Mouse (Mus musculus) adrenal gland, postnatal 25 days (tissue): ENCODE measurements at regions not wholly inside any gene's neighbourhood (a gene's known extent, or its start where the extent isn't known, plus 50 kb on each side); places are given as distances from the start of the nearest gene placed in this dataset.

ENCODE experiments used
- DNase-seq: peaks from one replicate; pipeline ENCODE4 v3.0.0; 2021; ENCODE audit warnings: mixed read lengths

DNA sequence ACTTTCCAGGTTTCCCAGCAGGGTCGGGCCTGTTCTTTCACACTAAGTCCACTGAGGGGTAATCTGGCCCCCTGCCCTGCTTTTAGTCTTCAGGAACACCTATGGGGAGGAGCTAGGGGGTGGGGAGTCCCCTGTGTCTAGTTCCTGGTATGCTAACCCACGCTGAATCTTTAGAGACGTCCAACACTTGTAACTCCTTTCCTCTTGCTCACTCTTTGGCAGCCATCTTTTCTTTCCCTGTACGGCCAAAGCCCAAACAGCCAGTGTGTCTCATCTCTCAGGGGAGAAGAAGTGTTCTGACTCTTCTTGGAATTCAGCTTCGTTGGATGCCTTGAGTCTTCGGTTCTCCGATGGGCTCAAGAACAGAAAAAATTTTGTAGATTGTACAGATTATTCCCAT is 68.4 kb upstream of the Lnx1 start:
- no peak for DNase-seq

DNA sequence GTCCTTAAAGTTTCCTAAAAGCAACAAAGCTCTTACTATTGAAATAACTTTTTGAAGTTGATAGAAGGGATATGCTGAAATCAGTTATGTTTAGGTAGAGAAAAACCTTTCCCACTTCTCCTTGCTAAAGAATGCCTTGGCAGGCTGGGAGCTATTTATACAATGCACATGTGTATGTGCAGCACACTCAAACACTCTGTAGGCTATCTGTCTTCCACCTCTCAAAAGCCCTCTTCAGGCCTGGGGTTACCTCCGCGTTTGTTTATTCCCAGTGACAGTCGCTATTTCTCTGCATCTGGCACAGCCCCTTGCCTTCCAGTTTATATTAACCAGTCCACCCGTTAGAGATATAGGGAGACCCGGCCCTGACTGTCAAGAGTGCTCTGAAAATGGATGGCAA is 66.3 kb upstream of the Lnx1 start:
- no peak for DNase-seq

DNA sequence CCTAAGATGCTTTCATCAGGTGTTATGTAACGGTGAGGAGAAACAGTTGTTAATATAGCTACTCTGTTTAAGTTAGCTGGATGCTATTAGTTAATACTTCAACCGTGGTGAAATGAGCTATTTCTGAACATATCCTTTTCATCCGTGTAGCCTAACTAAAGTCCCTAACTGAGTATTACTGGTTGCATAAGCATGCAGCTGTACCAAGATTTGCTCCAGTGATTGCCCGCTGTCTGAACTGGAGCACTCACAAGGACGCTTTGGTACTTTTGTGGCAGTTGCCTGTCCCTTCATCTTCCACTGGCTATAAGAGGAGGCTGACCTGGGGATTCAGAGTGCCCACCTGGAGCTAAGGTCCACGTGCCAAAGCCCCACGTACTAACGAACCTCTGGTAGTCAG is 65.3 kb upstream of the Lnx1 start:
- no peak for DNase-seq

DNA sequence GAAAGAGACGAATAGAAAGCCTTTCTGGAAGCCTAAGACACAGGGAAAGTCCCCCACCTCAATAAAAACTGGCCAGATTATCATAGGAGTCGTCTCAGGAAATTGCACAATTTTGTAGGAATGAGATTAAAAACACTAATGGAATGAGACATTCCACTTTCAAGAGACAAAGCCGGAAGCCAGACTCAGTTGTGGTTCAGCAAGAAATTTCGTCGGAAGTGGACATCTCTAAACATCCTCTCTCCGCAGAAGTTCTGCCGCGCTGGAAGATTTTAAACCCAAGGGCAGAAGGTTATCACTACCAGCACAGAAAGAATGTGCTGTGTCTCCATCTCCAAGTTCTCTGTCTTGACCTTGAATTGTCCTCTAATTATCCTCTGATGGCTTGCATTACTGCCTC is 63.5 kb upstream of the Lnx1 start:
- no peak for DNase-seq

DNA sequence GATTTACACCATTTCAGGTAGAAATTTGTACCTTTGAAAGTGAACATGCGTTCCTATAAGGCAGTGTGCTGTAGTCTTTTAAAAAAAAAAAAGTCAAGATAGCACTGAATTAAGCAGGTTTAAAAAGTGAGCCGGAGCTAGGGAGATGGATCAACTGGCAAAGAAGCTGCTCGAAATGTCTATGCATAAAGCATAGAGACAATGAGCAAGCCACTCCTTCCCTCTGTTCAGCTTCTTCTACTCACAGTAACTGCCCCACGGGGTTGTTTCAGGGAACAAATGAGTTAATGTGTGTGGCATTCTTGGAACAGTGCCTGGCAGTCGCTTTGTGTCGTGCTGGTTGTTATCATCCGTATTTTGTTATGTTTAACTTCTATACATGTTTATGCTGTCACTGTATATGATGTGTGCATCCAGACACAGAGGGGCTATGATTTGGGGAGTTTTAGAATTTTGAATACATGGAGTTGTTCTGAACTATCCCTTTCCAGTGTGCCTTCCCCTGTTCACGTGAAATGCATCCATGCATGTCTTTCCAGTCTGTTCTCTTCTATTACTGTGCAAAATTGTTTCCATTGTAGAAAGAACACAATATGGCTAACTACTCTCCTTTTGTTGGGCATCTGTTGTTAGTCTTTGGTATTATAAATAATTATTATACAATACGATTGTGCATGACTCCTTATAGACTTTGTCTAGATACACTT is 62.5 kb upstream of the Lnx1 start:
- no peak for DNase-seq

DNA sequence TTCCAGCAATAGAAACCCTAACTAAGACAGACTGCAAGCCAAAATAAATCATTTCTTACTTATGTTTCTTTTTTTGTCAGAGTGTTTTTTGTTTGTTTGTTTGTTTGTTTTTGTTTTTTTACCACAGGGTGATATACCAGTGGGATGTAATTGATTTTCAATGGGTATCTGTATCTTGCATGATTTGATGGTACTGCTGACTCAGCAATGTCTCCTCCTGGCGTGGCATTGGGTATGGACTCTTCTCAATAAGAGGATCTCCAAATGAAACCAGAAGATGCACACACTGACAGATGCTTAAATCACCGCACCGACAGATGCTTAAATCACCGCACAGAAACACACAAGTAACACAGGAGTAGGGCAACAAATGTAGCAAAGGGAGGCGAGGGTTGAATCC is 54.8 kb upstream of the Lnx1 start:
- no peak for DNase-seq

DNA sequence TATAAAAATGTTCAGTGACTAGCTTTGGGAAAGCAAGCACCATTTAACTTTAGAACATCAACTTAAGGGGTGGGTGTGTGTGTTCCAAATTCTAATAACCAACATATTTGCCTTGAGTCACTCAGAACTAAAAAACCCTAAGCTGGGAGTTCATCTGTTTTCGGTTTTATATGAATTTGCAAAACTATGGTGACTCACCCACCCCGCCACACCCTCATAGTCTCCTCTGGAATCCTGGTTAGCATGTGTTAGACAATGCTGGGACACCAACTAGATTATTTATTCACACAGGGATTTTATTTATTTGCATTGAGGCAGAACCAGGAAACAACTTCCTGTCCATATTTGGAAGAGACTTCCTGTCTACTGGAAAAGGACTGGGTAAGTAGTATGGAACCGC is 50.2 kb upstream of the Lnx1 start:
- no peak for DNase-seq
